Mouse (Mus musculus) c-Kit-positive CD71-positive TER-119-negative erythroid progenitor cells, embryonic 14.5 days (primary cell): Measurements from ENCODE around the gene Uqcrc2.

Experiments used
- DNase-seq: peaks from one replicate; pipeline ENCODE4 v3.0.0-alpha.2; 2013; ENCODE audit warnings: low read depth

Gene Uqcrc2

GRCm38 (mm10) chr7:120690634-120691033 lies 55.7 kb downstream of the Uqcrc2 start:
- no peak for DNase-seq

GRCm38 (mm10) chr7:120693831-120694375 lies 58.9 kb downstream of the Uqcrc2 start:
- DNase-seq: no peak

- DNase-seq: no peak
These were observed 60.2 kb downstream of the Uqcrc2 start for GRCm38 (mm10) chr7:120695196-120695595.

- DNase-seq: no peak
These were observed 60.7 kb downstream of the Uqcrc2 start for GRCm38 (mm10) chr7:120695641-120696040.

GRCm38 (mm10) chr7:120696331-120696730 lies 61.4 kb downstream of the Uqcrc2 start:
- no peak for DNase-seq

- DNase-seq: no peak
These were observed 64.6 kb downstream of the Uqcrc2 start for GRCm38 (mm10) chr7:120699586-120699985.

- no peak for DNase-seq
These were observed 68.9 kb downstream of the Uqcrc2 start for GRCm38 (mm10) chr7:120703888-120704287.
